Mouse (Mus musculus) limb, embryonic 10.5 days (tissue): ENCODE results near the gene Tmbim6. TPM values are rescaled to one million over a fixed set of nuclear protein-coding genes. Genes with fewer than 3 reads are reported as not detected.

Source experiments
- DNase-seq: peaks from one replicate; pipeline ENCODE4 v3.0.0-alpha.2; 2017; ENCODE audit warnings: low spot score
- H3K27ac ChIP-seq: fragments of 300-500 bp; sonication (generic); 2 replicates; pipeline ENCODE4 v1.5.1; 2016; ENCODE audit warnings: mild to moderate bottlenecking
- H3K27me3 ChIP-seq: fragments of 300-500 bp; sonication (generic); 2 replicates; pipeline ENCODE4 v1.6.1; 2016; ENCODE audit warnings: low read depth, mild to moderate bottlenecking; ENCODE audit not compliant: poor library complexity, severe bottlenecking
- H3K36me3 ChIP-seq: fragments of 300-500 bp; sonication (generic); 2 replicates; pipeline ENCODE4 v1.6.1; 2016; ENCODE audit warnings: mild to moderate bottlenecking, moderate library complexity
- H3K4me1 ChIP-seq: fragments of 300-500 bp; sonication (generic); 2 replicates; pipeline ENCODE4 v1.6.1; 2016
- H3K4me3 ChIP-seq: fragments of 300-500 bp; sonication (generic); 2 replicates; pipeline ENCODE4 v1.5.1; 2016; ENCODE audit warnings: mild to moderate bottlenecking, moderate library complexity
- H3K9me3 ChIP-seq: fragments of 300-500 bp; sonication (generic); replicated peaks from 2 replicates; pipeline ENCODE4 v1.6.1; 2016; ENCODE audit warnings: mild to moderate bottlenecking
- WGBS: fragments of 180-500 bp; shearing (Covaris S2); methylation state at CpG from one replicate; pipeline ENCODE4 v1.1.7; 2016; 5-methylcytosine and 5-hydroxymethylcytosine counted together
- polyA plus RNA-seq: library from polyadenylated mRNA; unstranded; fragments of >200 nt; fragmentation: Nextera tagmentation; extraction: Ambion mirVana; gene quantifications from 2 replicates; pipeline ENCODE4 v1.2.1, GENCODE M21; 2016

Tmbim6 gene
- polyA plus RNA-seq, 1 experiment from 2014 or later, result 296 TPM

- DNase-seq, result no peak
- H3K9me3 ChIP-seq, result no peaks in the 10 kb centered on the region
- H3K36me3 ChIP-seq, result no peaks in the 10 kb centered on the region
- WGBS, result 65% methylated on average over 7 of the region's 7 CpGs
- no peak overlapping the region for H3K4me3 ChIP-seq
- H3K27me3 ChIP-seq, result no peaks in the 10 kb centered on the region
- no peak overlapping the region for H3K27ac ChIP-seq
- peaks cover 27% of the 10 kb centered on the region for H3K4me1 ChIP-seq
Observed at GRCm38 (mm10) chr15:99390472-99391401, 1.9 kb upstream of the Tmbim6 start.

GRCm38 (mm10) chr15:99391975-99392374, 707 bp upstream of the Tmbim6 start:
- Histone ChIP-seq H3K27ac (peak overlapping the region; percentile 93), H3K4me3 (peak overlapping the region; percentile 84), H3K27me3 (no peaks in the 10 kb centered on the region), H3K4me1 (peaks cover 40% of the 10 kb centered on the region), H3K9me3 (no peaks in the 10 kb centered on the region), H3K36me3 (no peaks in the 10 kb centered on the region)
- DNase-seq, result no peak
- WGBS, result 86% methylated on average over 6 of the region's 6 CpGs

DNA sequence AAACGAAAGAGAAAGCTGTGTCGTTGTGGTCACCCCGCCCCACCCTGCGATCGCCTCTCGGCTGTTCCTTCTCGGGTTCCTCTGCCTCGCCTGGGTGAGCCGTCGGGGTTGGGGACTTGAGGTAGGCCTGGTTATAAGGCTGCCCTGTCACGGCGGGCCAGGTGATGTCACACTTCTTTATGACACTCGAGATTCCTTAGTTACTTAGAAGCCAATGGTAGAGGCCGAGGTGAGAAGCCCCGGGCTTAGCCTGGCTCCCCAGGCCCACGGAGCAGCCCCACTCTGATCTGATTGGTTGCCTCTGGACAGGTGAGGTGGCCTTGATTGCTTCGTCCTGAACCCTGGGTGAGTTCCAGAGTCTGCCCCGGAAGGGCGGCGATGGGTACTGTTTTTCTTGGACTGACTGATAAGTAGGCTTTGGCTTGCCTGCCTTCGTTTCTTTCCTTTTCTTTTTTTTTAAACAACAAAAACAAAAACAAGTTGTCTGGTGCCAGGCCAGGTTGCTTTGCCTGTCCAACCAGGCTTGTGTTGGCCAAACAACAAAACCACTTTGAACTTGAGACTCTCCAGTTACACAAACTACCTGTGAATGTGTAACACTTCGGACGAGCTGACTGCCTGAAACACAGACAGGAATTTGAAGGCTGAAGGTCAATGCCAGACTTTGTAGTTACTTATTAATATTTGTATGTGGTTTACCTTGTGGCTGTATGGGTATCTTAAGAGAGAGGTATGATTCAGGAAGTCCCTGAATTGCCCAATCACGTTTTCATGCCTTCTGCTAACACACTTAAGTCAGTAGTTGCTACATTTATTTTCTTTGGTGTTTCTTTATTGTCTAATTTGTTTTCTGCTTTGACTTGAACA, 937 bp downstream of the Tmbim6 start:
- H3K4me1 ChIP-seq, result peaks cover 44% of the 10 kb centered on the region
- WGBS, result 13% methylated on average over 24 of the region's 24 CpGs
- H3K27me3 ChIP-seq, result no peaks in the 10 kb centered on the region
- H3K36me3 ChIP-seq, result peaks cover 3% of the 10 kb centered on the region; the same call in 1 of the 2 replicates
- H3K9me3 ChIP-seq, result no peaks in the 10 kb centered on the region
- H3K4me3 ChIP-seq, result peak overlapping the region; percentile 84
- H3K27ac ChIP-seq, result peak overlapping the region; percentile 93
- no peak for DNase-seq

DNA sequence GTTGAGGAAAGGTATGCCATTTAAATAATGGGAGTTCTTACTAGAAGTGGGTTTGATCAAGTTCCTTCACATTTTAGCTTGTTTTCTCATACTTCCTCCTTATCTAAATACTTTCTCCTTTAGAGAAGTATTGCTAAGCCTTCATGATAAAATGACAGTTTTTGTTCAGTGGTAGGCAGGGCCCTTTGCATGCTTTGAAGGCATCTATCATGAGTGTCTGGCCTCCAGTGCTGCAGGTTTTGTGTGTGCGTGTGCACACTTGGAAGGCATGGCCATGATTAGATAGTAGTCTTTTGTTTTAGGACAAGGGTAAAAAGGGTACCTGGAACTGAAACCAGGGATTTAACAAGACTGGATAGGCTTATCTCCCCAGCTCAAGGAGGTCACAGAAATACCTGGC, 3.8 kb downstream of the Tmbim6 start:
- 78% methylated on average over 1 of the region's 1 CpGs for WGBS
- peaks cover 20% of the 10 kb centered on the region for H3K36me3 ChIP-seq
- no peak overlapping the region for H3K4me3 ChIP-seq
- DNase-seq, result no peak
- no peak overlapping the region for H3K27ac ChIP-seq
- H3K9me3 ChIP-seq, result no peaks in the 10 kb centered on the region
- peaks cover 55% of the 10 kb centered on the region for H3K4me1 ChIP-seq
- no peaks in the 10 kb centered on the region for H3K27me3 ChIP-seq

DNA sequence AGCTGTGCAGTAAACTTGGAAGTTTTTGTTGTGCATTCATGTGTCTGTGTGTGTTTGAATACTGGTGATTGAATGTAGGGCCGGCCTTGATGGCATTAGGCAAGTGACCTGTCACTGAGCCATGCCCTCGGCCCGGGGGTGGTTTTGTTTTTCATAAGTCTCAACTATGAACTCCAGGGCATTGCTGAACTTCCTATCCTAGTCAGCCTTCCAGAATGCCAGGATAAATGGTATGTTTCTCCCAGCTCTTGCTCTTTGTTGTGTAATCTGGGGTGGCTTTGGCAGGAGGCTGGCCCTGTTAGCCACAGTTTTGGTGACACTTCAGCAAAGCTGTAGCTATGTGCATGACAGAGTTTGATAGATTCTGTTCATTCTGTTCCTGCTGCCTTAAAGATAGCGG, 4.2 kb downstream of the Tmbim6 start:
- no peaks in the 10 kb centered on the region for H3K27me3 ChIP-seq
- DNase-seq, result no peak
- H3K4me3 ChIP-seq, result no peak overlapping the region
- WGBS, result 88% methylated on average over 4 of the region's 4 CpGs
- no peak overlapping the region for H3K27ac ChIP-seq
- H3K9me3 ChIP-seq, result no peaks in the 10 kb centered on the region
- peaks cover 55% of the 10 kb centered on the region for H3K4me1 ChIP-seq
- peaks cover 24% of the 10 kb centered on the region for H3K36me3 ChIP-seq

DNA sequence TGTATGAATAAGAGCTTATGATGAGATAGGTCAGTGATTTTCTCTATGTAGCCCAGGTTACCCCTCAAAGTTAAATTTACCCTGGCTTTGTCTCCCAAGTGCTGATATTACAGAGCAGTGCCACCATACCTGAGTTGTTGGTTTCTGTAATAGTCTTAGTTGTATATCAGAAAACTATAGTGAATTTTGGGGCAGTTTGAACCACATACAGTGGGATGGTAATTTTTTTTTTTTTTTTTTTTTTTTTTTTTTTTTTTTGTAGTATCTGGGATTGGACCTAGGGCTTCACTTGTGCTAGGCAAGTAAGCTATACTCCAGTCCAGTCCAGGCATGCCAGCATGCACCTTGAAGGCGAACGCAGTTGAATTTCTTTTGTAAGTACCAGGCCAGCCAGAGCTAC, 4.9 kb downstream of the Tmbim6 start:
- Histone ChIP-seq H3K27me3 (no peaks in the 10 kb centered on the region), H3K4me1 (peaks cover 51% of the 10 kb centered on the region), H3K27ac (no peak overlapping the region), H3K4me3 (no peak overlapping the region), H3K9me3 (no peaks in the 10 kb centered on the region), H3K36me3 (peaks cover 31% of the 10 kb centered on the region)
- DNase-seq, result no peak
- 95% methylated on average over 2 of the region's 2 CpGs for WGBS

- no peaks in the 10 kb centered on the region for H3K27me3 ChIP-seq
- H3K36me3 ChIP-seq, result peaks cover 52% of the 10 kb centered on the region
- peaks cover 38% of the 10 kb centered on the region for H3K4me1 ChIP-seq
- DNase-seq, result no peak
- no peak overlapping the region for H3K27ac ChIP-seq
- WGBS, result 83% methylated on average over 15 of the region's 15 CpGs
- no peaks in the 10 kb centered on the region for H3K9me3 ChIP-seq
- no peak overlapping the region for H3K4me3 ChIP-seq
Observed at GRCm38 (mm10) chr15:99399503-99400245, 7.0 kb downstream of the Tmbim6 start.

GRCm38 (mm10) chr15:99400602-99401001, 7.9 kb downstream of the Tmbim6 start:
- Histone ChIP-seq H3K4me1 (peaks cover 29% of the 10 kb centered on the region), H3K27ac (no peak overlapping the region), H3K36me3 (peaks cover 61% of the 10 kb centered on the region), H3K9me3 (no peaks in the 10 kb centered on the region), H3K27me3 (no peaks in the 10 kb centered on the region), H3K4me3 (no peak overlapping the region)
- DNase-seq, result no peak
- WGBS, result 93% methylated on average over 6 of the region's 6 CpGs

GRCm38 (mm10) chr15:99403159-99403889, 10.6 kb downstream of the Tmbim6 start:
- H3K4me1 ChIP-seq, result peaks cover 15% of the 10 kb centered on the region
- H3K9me3 ChIP-seq, result no peaks in the 10 kb centered on the region
- H3K27ac ChIP-seq, result no peak overlapping the region
- H3K4me3 ChIP-seq, result no peak overlapping the region
- H3K27me3 ChIP-seq, result no peaks in the 10 kb centered on the region
- peaks cover 88% of the 10 kb centered on the region for H3K36me3 ChIP-seq
- WGBS, result 94% methylated on average over 12 of the region's 12 CpGs
- no peak for DNase-seq

DNA sequence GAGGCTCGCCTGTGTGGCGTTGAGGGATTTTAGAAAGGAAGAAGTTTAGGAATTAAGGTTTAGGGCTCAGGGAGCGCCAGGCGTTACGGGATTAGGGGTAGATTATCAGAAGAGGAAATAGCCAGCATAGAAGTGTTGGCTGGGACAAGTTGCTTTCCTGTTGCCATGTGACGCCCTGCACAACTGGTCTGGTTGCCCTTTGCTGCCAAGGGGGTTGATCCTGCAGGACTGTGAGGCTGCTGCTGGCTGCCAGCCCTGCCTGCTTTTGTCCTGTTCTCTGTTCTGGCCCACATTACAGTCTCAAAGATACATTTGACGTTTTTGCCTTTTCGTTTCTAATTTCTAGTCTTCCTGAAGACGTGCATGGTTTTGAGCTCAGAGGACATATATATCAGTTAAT, 12.5 kb downstream of the Tmbim6 start:
- no peaks in the 10 kb centered on the region for H3K9me3 ChIP-seq
- H3K27me3 ChIP-seq, result no peaks in the 10 kb centered on the region
- no peak overlapping the region for H3K4me3 ChIP-seq
- peaks cover 91% of the 10 kb centered on the region for H3K36me3 ChIP-seq
- DNase-seq, result no peak
- no peak overlapping the region for H3K27ac ChIP-seq
- H3K4me1 ChIP-seq, result peaks cover 2% of the 10 kb centered on the region; the same call in 1 of the 2 replicates
- WGBS, result 93% methylated on average over 9 of the region's 9 CpGs

GRCm38 (mm10) chr15:99406986-99407570, 14.4 kb downstream of the Tmbim6 start:
- 93% methylated on average over 15 of the region's 15 CpGs for WGBS
- H3K9me3 ChIP-seq, result no peaks in the 10 kb centered on the region
- H3K36me3 ChIP-seq, result peaks cover 89% of the 10 kb centered on the region
- peaks cover 12% of the 10 kb centered on the region for H3K4me1 ChIP-seq
- no peak overlapping the region for H3K4me3 ChIP-seq
- no peak for DNase-seq
- H3K27me3 ChIP-seq, result no peaks in the 10 kb centered on the region
- H3K27ac ChIP-seq, result no peak overlapping the region

DNA sequence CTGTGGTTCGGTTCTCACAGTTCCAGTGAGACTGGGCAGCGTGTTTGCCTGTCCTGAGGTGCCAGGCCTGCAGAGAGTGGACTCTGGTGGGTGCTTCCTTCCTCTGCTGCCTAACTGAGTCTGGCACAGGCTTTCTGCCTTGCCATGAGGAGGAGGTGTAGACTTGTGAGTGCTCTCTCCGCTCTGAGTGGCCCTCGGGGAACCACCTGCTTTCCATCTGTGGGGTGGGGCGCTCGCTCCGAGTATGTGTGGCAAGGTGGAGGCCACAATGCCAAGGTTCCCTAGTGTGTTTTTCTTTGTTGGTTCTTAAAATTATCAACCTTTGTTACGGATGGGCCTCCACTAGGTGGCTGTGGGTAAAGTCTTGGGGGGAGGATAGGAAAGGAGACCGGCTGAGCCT, 16.2 kb downstream of the Tmbim6 start:
- WGBS, result 89% methylated on average over 9 of the region's 9 CpGs
- H3K36me3 ChIP-seq, result peaks cover 72% of the 10 kb centered on the region

More for the DNA sequence above, 16.2 kb downstream of the Tmbim6 start:
- Histone ChIP-seq H3K4me3 (no peak overlapping the region), H3K9me3 (no peaks in the 10 kb centered on the region), H3K27ac (0 out of 2 replicates have a peak overlapping the region, but pooled peaks have one; percentile 19), H3K27me3 (no peaks in the 10 kb centered on the region), H3K4me1 (peaks cover 12% of the 10 kb centered on the region)
- no peak for DNase-seq
